Mouse (Mus musculus): ENCODE measurements around the gene Arhgap15.

The Arhgap15 gene

GRCm38 (mm10) chr2:43931687-43932086, 183.1 kb downstream of the Arhgap15 start:
- DNase-seq (ENCODE audit: low spot score in 2 of 2) = no peak

- no peak for DNase-seq (ENCODE audit: low spot score in 2 of 2)
Observed at GRCm38 (mm10) chr2:43939196-43939595, 190.6 kb downstream of the Arhgap15 start.

- DNase-seq (ENCODE audit: low spot score in 2 of 2) = no peak
Observed at GRCm38 (mm10) chr2:43945679-43946078, 197.1 kb downstream of the Arhgap15 start.

GRCm38 (mm10) chr2:43949775-43950492, 201.3 kb downstream of the Arhgap15 start:
- DNase-seq (ENCODE audit: low spot score in 2 of 2) = no peak

- DNase-seq (ENCODE audit: low spot score in 2 of 2) = no peak
Observed at GRCm38 (mm10) chr2:43950741-43951140, 202.1 kb downstream of the Arhgap15 start.

GRCm38 (mm10) chr2:43959189-43959588, 210.6 kb downstream of the Arhgap15 start:
- no peak for DNase-seq (ENCODE audit: low spot score in 2 of 2)

- DNase-seq (ENCODE audit: low spot score in 2 of 2) = no peak
Observed at GRCm38 (mm10) chr2:43962466-43962865, 213.8 kb downstream of the Arhgap15 start.

- no peak for DNase-seq (ENCODE audit: low spot score in 2 of 2)
Observed at GRCm38 (mm10) chr2:43968581-43968980, 220.0 kb downstream of the Arhgap15 start.

- DNase-seq (ENCODE audit: low spot score in 2 of 2) = no peak
Observed at GRCm38 (mm10) chr2:43977732-43978131, 229.1 kb downstream of the Arhgap15 start.

- DNase-seq (ENCODE audit: low spot score in 2 of 2) = no peak
Observed at GRCm38 (mm10) chr2:43978177-43979013, 229.8 kb downstream of the Arhgap15 start.

- DNase-seq (ENCODE audit: low spot score in 2 of 2) = no peak
Observed at GRCm38 (mm10) chr2:43986066-43986465, 237.4 kb downstream of the Arhgap15 start.

GRCm38 (mm10) chr2:43987919-43988318, 239.3 kb downstream of the Arhgap15 start:
- no peak for DNase-seq (ENCODE audit: low spot score in 2 of 2)

GRCm38 (mm10) chr2:43989850-43990249, 241.2 kb downstream of the Arhgap15 start:
- DNase-seq (ENCODE audit: low spot score in 2 of 2) = no peak

- no peak for DNase-seq (ENCODE audit: low spot score in 2 of 2)
Observed at GRCm38 (mm10) chr2:43992510-43992909, 243.9 kb downstream of the Arhgap15 start.

- no peak for DNase-seq (ENCODE audit: low spot score in 2 of 2)
Observed at GRCm38 (mm10) chr2:44002454-44002853, 253.8 kb downstream of the Arhgap15 start.

- no peak for DNase-seq (ENCODE audit: low spot score in 2 of 2)
Observed at GRCm38 (mm10) chr2:44010249-44010648, 261.6 kb downstream of the Arhgap15 start.

- no peak for DNase-seq (ENCODE audit: low spot score in 2 of 2)
Observed at GRCm38 (mm10) chr2:44013388-44013787, 264.8 kb downstream of the Arhgap15 start.

GRCm38 (mm10) chr2:44016720-44017119, 268.1 kb downstream of the Arhgap15 start:
- DNase-seq (ENCODE audit: low spot score in 2 of 2) = no peak

- no peak for DNase-seq (ENCODE audit: low spot score in 2 of 2)
Observed at GRCm38 (mm10) chr2:44017405-44018026, 268.9 kb downstream of the Arhgap15 start.

- DNase-seq (ENCODE audit: low spot score in 2 of 2) = no peak
Observed at GRCm38 (mm10) chr2:44018033-44018432, 269.4 kb downstream of the Arhgap15 start.

- no peak for DNase-seq (ENCODE audit: low spot score in 2 of 2)
Observed at GRCm38 (mm10) chr2:44024704-44025103, 276.1 kb downstream of the Arhgap15 start.

- DNase-seq (ENCODE audit: low spot score in 2 of 2) = no peak
Observed at GRCm38 (mm10) chr2:44029035-44029715, 280.6 kb downstream of the Arhgap15 start.

All from heart, adult 9 months (tissue).